Mouse (Mus musculus) frontal cortex, postnatal 36 days (tissue): ENCODE data around the gene Xrcc1.
"Not testable (repeated sequence)": the region's sequence is repeated elsewhere in the genome, so short reads cannot be mapped to it uniquely, and the experiment has no call there.

Source experiments
- DNase-seq, 2 experiments: peaks; one replicate each; pipeline ENCODE4 v3.0.0; 2022; ENCODE audit warnings: low spot score in 2 of 2

Gene Xrcc1

DNA sequence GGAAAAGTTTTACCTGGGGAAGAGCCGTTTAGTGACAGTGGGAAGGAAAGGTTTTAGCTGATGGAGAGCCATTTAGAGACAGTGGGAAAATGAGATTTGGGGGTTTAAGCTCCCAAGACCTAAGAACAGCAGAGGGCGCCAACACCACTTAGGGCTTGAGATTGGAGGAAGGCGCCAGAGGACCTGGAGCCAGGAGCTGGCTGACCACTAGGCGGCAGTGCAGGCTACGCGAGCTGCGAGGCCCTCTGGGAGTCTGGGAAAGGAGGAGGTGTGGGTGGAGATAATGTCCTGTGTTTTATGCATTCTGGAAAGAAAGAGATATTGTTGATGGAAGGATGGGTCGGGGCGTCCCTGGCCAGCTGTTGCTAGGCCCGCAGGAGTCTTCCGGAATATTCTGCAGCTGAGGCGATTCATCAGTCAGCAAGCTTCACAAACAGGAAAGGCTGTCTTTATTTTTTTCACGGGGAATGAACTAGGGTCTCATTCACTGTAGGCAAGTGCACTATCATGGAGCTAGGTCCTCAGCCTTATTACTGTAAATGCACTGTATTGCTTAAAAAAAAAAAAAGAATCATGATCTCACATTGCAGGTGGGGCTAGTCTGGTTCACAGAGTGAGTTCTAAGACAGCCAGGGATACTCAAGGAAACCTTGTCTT is 55.0 kb downstream of the Xrcc1 start:
- DNase-seq, result peak; percentile 96 to 97

DNA sequence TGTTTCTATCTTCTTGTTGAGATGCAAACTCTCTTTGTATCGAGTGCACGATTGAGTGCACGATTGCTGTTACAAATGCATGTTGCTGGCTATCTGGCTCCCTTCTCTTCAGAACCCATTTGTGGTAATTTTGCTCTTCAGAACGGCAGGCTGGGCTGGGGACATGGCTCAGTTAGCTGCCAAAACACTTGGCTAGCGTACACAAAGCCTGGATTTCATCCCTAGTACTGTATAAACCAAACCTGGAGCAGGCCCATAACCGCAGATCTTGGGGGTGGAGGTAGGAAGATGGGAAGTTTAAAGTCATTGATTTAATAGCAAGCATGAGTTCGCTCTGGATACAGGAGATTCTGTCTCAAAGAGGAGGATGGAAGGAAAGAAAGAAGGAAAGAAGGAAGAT is 59.5 kb downstream of the Xrcc1 start:
- no peak for DNase-seq

DNA sequence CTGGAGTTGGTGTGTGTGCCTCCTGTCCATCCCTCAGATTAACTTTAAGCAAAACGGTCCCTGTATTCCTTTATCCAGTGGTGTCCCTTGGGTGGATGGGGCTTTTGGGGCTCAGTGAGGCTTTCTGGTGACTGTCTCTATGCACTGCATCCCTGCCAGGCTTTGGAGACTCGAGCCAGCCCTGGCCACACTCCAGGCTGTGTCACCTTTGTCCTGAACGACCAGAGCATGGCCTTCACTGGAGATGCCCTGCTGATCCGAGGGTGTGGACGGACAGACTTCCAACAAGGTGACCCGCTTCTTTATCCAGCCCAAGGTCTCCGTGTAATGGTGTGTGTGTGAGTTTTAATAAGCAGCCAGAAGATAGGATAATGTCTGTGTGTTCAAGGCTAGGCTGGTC is 60.0 kb downstream of the Xrcc1 start:
- no peak for DNase-seq

GRCm38 (mm10) chr7:24608017-24608416 is 61.9 kb downstream of the Xrcc1 start:
- no peak for DNase-seq

- DNase-seq, result no peak
Observed at GRCm38 (mm10) chr7:24608561-24608960, 62.5 kb downstream of the Xrcc1 start.

DNA sequence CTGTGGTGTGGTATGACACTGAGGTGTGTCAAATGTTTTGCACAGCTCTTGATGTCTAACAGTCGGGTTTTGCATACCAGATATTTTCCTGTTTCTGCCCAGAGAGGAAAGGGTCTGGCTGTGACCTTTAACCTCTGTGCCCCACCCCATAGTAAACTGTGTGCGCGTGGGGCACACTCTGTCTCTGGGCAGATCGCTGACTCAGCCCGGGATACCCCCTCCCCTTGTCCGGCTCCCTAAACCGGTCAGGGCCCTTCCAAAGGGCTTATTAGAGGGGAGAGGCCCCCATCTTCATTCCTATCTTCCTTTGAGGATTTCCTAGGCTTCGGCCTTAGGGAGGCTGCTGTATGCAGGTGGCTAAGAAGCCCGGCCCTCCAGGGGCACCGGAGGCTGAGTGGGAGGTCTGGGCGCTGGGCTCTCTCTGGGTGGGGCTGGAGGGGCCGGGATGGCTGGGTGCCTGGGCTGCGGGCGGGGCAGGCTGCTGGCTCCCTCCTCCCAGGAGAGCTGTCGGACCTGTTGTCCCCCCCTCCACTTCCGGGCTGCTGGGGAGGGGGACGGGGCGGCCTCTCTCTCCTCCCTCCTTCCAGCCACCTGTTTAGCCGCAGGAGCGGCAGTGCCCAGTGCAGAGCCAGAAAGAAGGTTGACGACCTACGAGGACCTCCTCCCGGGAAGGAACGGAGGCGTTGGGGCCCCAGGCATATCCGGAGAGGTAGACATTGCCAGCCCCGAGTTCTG is 64.2 kb downstream of the Xrcc1 start, which contains the start of gene Phldb3:
Phldb3 (plus strand) TSS at position 620 of the 735 bp plus-strand sequence.
- no peak for DNase-seq

DNA sequence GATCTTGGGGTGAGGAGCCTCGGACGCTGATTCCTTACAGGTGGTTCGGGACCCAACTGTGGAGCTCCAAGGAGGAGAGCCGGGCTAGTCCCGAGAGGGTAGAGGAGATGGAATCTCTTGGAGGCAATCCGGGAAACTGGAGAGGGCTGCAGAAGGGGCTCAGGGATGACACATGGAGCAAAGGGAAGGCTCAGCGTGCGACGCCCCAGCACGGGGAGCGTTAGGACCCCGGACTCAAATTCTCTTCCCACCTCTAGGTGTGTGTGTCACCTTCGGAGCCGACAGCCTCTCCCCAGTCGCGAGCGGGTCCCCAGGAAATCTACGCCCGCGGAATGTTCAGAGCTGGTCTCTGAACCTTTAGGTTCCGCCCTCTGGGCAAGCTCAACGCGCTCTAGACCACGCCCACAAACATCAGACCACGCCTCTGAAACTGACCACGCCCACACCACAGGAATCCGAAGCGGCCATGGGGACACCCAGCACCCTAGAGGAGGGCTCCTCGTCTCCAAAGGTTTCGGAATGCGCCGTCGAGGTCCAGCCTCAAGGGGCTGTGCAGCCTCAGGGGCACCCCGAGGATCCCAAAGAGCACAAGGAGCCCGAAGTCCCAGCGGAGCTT is 64.9 kb downstream of the Xrcc1 start:
- peak in 1 of 2 experiments; percentile 23 for DNase-seq

GRCm38 (mm10) chr7:24611709-24612108 is 65.6 kb downstream of the Xrcc1 start:
- DNase-seq, result no peak

DNA sequence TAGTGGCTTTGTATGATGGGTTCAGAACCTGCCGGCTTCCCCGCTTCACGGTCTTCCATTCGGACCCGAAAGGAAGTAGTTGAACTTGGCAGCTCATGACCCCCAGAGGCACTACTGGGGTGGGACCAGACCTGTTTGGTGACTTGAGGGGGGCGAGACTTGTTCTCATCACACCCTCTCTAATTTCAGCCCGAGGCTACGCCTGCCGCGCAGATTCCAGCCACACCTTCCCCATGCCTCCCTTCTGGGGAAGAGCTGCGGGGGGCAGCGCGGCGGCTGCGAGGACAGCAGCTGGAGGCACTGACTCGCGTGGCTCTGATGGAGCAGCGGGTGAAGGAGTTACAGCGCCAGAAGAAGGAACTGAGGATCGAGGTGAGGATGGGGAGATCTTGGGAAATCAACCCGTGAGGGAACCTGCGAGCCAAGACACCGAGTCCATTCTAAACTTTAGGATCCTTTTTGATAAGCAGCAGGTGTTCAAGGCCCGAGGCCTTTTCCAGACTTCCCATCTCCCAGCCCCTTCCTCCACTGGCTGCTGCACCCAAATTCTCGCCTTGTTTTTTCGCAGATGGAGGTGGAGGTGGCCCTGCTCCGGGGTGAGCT is 66.3 kb downstream of the Xrcc1 start:
- no peak for DNase-seq

DNA sequence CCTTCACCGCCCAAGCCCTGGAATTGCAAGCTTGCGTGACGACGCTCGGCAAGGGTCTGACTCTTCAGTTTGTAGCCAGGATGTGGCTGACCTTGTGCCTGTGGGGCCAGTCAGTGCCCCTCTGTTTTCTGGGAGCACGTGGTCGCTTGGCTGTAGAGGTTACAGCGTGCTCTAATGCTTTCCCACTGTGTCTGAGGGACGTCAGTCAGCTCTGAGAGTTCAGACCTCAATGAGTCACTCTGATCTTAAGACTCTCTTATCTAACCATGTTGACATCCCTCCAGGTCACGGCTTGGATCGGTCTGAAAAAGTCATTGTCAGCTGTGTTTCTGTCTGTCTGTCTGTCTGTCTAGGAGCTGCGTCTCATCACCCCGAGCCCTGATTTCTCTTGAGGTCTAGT is 68.7 kb downstream of the Xrcc1 start:
- DNase-seq, result no peak

- no peak for DNase-seq
Observed at GRCm38 (mm10) chr7:24617763-24618162, 71.7 kb downstream of the Xrcc1 start.

GRCm38 (mm10) chr7:24618374-24618773 is 72.3 kb downstream of the Xrcc1 start:
- DNase-seq, result not testable (repeated sequence)

DNA sequence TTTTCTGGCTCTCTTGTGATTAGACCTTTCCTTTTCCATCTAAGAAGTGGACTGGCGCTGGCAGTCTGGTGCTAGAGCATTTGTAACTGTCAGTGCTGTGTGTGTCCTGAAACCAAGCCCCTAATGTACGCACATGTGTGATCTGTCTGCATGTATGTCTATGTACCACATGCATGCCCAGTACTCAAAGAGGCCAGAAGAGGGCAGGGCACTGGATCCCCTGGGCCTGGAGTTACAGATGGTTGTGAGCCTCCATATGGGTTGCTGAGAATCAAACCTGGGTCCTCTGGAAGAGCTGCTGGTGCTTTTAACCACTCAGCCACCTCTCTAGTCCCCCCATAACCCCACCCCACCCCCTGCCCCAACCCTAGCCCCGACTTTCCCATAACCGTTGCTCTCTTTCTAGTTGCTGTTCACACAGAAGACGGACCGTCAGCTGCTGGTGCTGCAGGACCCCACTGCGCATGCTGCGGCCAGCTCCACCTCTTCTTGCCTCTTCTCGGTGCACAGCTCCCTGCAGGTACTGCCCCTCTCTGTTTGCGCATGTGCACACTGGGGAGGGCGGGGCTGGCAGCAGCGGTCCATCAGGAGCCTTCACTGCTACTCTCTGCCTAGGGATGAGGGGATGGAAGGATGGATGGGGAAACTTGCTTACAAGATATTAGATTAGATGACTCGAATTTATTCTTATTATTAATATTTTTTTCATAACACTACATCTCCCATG is 73.7 kb downstream of the Xrcc1 start:
- no peak for DNase-seq

- no peak for DNase-seq
Observed at GRCm38 (mm10) chr7:24621193-24621592, 75.1 kb downstream of the Xrcc1 start.

DNA sequence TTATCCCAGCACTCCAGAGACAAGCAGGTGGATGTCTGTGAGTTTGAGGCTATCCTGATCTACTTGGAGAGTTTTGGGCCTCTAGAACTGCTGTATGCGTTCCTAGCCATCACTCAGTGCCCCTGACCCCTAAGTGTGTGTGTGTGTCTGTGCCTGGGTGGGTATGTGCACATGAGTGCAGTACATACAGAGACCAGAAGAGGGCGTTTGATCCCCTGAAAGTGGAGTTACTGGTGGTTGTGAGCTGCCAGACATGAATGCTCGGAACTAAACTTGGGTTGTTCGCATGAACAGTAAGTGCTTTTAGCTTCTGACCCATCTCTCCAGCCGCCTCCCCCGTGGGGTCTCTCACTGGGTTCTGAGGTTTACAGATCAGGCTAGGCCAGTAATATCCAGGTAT is 76.9 kb downstream of the Xrcc1 start:
- DNase-seq, result no peak
